Mouse (Mus musculus) embryonic fibroblast, embryonic 13.5 days (primary cell): ENCODE measurements around the gene Gopc.

ENCODE experiments used
- CTCF ChIP-seq: IDR thresholded peaks from 2 replicates; pipeline ENCODE4 v1.5.1; 2011; ENCODE audit warnings: mild to moderate bottlenecking, control low read depth, low read length, moderate library complexity, borderline replicate concordance; ENCODE audit not compliant: insufficient read depth
- POLR2A ChIP-seq: IDR thresholded peaks from 2 replicates; pipeline ENCODE4 v1.6.1; 2011; ENCODE audit warnings: low read depth, mild to moderate bottlenecking, control low read depth, low read length, moderate library complexity

- no peak for TF ChIP-seq CTCF
- no peak for TF ChIP-seq POLR2A
These were observed 8.1 kb downstream of the Gopc start for GRCm38 (mm10) chr10:52373834-52374233.
